Mouse (Mus musculus): ENCODE results near the gene Olfr1095. TPM values are rescaled to one million over a fixed set of nuclear protein-coding genes. Genes with fewer than 3 reads are reported as not detected.

Gene Olfr1095
- polyA plus RNA-seq (2014; fragmentation: Nextera tagmentation; extraction: Ambion mirVana): not detected in 2 replicates

DNA sequence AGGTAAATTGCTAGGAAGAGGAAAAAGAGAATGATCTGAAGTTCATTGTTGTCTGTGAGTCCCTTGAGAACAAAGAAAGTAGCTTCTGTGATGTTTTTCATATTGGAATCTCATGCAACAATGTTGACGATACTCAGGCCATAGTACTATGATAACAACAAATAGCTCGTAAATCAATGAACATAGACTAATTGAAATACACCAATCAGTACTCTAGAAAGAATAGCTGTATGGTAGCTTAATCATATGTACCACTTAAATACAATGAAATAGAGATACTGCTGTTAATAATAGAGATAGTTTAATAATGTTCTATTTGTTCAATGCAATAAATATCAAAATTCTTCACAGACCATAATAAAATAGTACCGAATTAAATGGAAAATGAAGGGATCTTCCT, at the start of gene Olfr1095:
TSS of gene Olfr1095 (minus strand) at position 101 of the 400 bp plus-strand sequence.
- H3K4me2 ChIP-seq (ENCODE audit: low read length): no peak within 1 kb of the TSS
- H3K9ac ChIP-seq (ENCODE audit: low read length): no peak within 1 kb of the TSS
- H3K4me3 ChIP-seq (ENCODE audit: control insufficient read depth in 1 of 2, insufficient read depth in 1 of 2, low read depth in 1 of 2, low read length in 2 of 2): no peak within 1 kb of the TSS
- no peaks in the 10 kb centered on the region for H3K36me3 ChIP-seq (ENCODE audit: control insufficient read depth, insufficient read depth, low read length)
- H3K27me3 ChIP-seq (ENCODE audit: control insufficient read depth, insufficient read depth, low read length): no peaks in the 10 kb centered on the region
- H3K27ac ChIP-seq (replicated peaks in 1 of 2; ENCODE audit: control insufficient read depth in 1 of 2, insufficient read depth in 1 of 2, low read depth in 2 of 2, low read length in 2 of 2): no peak within 1 kb of the TSS
- WGBS: 77% methylated on average over 3 of the region's 3 CpGs
- no peaks in the 10 kb centered on the region for H3K9me3 ChIP-seq (ENCODE audit: control insufficient read depth, low read length)
- no peak for ATAC-seq (ENCODE audit: insufficient number of reproducible peaks, insufficient read depth, low FRiP score, low read depth)
- H3K4me1 ChIP-seq (ENCODE audit: control insufficient read depth in 2 of 2, insufficient read depth in 2 of 2, low read length in 2 of 2): no peaks in the 10 kb centered on the region

DNA sequence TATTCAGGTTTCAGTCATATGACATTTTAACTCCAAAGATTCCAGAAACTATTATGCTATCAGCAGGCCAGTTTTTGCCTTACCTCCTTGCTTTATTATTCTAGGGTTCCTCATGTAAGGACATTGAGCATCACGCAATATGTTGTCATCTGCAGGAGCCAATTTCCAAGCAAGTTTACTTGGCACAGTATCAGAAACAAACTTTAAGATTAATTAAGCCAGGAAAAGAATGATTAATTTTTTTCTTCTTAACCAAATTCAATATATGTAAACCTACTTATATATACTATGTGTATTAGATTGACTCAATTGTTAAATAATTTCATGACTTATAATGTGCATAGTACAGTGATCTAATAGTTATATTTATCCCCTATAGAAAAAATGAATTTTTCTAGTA, 40.6 kb upstream of the Olfr1095 start, which contains the start of gene Olfr1097:
TSS of gene Olfr1097 (minus strand) at position 101 of the 400 bp plus-strand sequence.
- ATAC-seq (ENCODE audit: insufficient number of reproducible peaks, insufficient read depth, low FRiP score, low read depth): no peak
- no peaks in the 10 kb centered on the region for H3K4me1 ChIP-seq (ENCODE audit: control insufficient read depth in 2 of 2, insufficient read depth in 2 of 2, low read length in 2 of 2)
- no peak within 1 kb of the TSS for H3K27ac ChIP-seq (replicated peaks in 1 of 2; ENCODE audit: control insufficient read depth in 1 of 2, insufficient read depth in 1 of 2, low read depth in 2 of 2, low read length in 2 of 2)
- H3K9me3 ChIP-seq (ENCODE audit: control insufficient read depth, low read length): no peaks in the 10 kb centered on the region
- H3K9ac ChIP-seq (ENCODE audit: low read length): no peak within 1 kb of the TSS
- no peaks in the 10 kb centered on the region for H3K36me3 ChIP-seq (ENCODE audit: control insufficient read depth, insufficient read depth, low read length)
- H3K27me3 ChIP-seq (ENCODE audit: control insufficient read depth, insufficient read depth, low read length): no peaks in the 10 kb centered on the region
- 88% methylated on average over 1 of the region's 1 CpGs for WGBS
- H3K4me3 ChIP-seq (ENCODE audit: control insufficient read depth in 1 of 2, insufficient read depth in 1 of 2, low read depth in 1 of 2, low read length in 2 of 2): no peak within 1 kb of the TSS
- H3K4me2 ChIP-seq (ENCODE audit: low read length): no peak within 1 kb of the TSS

DNA sequence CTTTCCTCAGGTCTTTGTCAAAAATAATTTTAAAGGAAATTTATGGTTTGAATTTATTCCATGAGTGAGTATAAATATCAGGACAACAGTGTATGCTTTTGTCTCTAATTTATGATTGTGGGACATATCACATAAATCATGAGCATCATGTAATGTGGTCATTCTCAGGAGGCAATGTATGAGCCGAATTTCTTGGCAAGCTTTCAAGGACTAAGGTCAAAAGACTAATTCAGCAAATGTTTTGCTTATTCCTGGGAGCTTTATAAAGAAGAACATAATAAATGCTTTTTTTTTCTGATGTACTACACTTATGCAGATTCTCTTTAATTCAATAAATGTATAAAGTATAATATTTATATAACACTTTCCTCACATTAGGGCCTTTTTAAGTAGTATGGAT, 23.2 kb upstream of the Olfr1095 start, which contains the start of gene Gm13723:
TSS of gene Gm13723 (minus strand) at position 101 of the 400 bp plus-strand sequence.
- Histone ChIP-seq H3K9me3 (ENCODE audit: control insufficient read depth, low read length) (no peaks in the 10 kb centered on the region), H3K9ac (ENCODE audit: low read length) (no peak within 1 kb of the TSS), H3K36me3 (ENCODE audit: control insufficient read depth, insufficient read depth, low read length) (no peaks in the 10 kb centered on the region), H3K4me2 (ENCODE audit: low read length) (no peak within 1 kb of the TSS), H3K4me1 (ENCODE audit: control insufficient read depth in 2 of 2, insufficient read depth in 2 of 2, low read length in 2 of 2) (no peaks in the 10 kb centered on the region), H3K27me3 (ENCODE audit: control insufficient read depth, insufficient read depth, low read length) (no peaks in the 10 kb centered on the region), H3K4me3 (ENCODE audit: control insufficient read depth in 1 of 2, insufficient read depth in 1 of 2, low read depth in 1 of 2, low read length in 2 of 2) (no peak within 1 kb of the TSS), H3K27ac (replicated peaks in 1 of 2; ENCODE audit: control insufficient read depth in 1 of 2, insufficient read depth in 1 of 2, low read depth in 2 of 2, low read length in 2 of 2) (no peak within 1 kb of the TSS)
- no peak for ATAC-seq (ENCODE audit: insufficient number of reproducible peaks, insufficient read depth, low FRiP score, low read depth)
- 60% methylated on average over 1 of the region's 1 CpGs for WGBS

DNA sequence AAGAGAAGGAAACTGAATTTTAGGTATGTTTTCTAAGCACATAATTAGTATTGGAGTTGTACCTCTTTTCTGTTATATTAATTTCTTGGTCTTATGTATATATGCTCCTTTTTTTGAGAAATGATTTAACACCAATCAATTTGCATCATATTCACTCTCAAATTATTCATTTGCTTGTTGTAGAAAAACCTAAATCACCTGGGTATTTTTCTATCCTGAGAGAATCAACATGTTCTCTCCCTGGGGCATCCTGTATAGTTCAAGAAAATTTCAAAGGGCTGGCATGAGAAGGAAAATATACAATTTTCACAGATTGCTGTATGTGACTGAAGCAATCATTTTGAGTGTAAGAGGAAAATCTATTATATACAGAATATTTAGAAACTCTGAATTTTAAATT, 27.1 kb downstream of the Olfr1095 start, which contains the start of gene Olfr1094:
TSS of gene Olfr1094 (plus strand) at position 301 of the 400 bp plus-strand sequence.
- Histone ChIP-seq H3K27ac (replicated peaks in 1 of 2; ENCODE audit: control insufficient read depth in 1 of 2, insufficient read depth in 1 of 2, low read depth in 2 of 2, low read length in 2 of 2) (no peak within 1 kb of the TSS), H3K27me3 (ENCODE audit: control insufficient read depth, insufficient read depth, low read length) (no peaks in the 10 kb centered on the region), H3K9ac (ENCODE audit: low read length) (no peak within 1 kb of the TSS), H3K36me3 (ENCODE audit: control insufficient read depth, insufficient read depth, low read length) (no peaks in the 10 kb centered on the region), H3K4me3 (ENCODE audit: control insufficient read depth in 1 of 2, insufficient read depth in 1 of 2, low read depth in 1 of 2, low read length in 2 of 2) (no peak within 1 kb of the TSS), H3K4me1 (ENCODE audit: control insufficient read depth in 2 of 2, insufficient read depth in 2 of 2, low read length in 2 of 2) (no peaks in the 10 kb centered on the region), H3K9me3 (ENCODE audit: control insufficient read depth, low read length) (no peaks in the 10 kb centered on the region), H3K4me2 (ENCODE audit: low read length) (no peak within 1 kb of the TSS)
- ATAC-seq (ENCODE audit: insufficient number of reproducible peaks, insufficient read depth, low FRiP score, low read depth): no peak

DNA sequence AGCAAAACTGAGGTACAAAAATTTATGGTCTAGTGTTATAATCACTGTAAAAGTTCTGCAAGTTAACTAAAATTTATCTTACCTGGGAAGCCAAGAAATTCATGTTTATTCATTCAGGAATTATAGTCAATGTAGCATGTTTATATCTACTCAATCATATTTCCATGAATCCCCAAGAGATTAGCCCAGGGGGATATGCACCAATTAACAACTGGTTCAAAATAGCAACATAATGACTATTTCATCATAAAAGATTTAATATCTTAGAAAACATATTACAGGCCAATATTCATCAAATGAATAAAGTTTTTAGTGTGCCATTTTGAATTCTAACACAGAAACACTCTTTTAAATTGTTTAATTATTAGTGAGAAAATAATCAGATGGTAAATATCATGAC, 41.6 kb downstream of the Olfr1095 start, which contains the start of gene Olfr141:
TSS of gene Olfr141 (minus strand) at position 101 of the 400 bp plus-strand sequence.
- H3K9me3 ChIP-seq (ENCODE audit: control insufficient read depth, low read length): no peaks in the 10 kb centered on the region
- H3K4me3 ChIP-seq (ENCODE audit: control insufficient read depth in 1 of 2, insufficient read depth in 1 of 2, low read depth in 1 of 2, low read length in 2 of 2): no peak within 1 kb of the TSS
- ATAC-seq (ENCODE audit: insufficient number of reproducible peaks, insufficient read depth, low FRiP score, low read depth): no peak
- no peaks in the 10 kb centered on the region for H3K27me3 ChIP-seq (ENCODE audit: control insufficient read depth, insufficient read depth, low read length)
- H3K36me3 ChIP-seq (ENCODE audit: control insufficient read depth, insufficient read depth, low read length): no peaks in the 10 kb centered on the region
- H3K4me1 ChIP-seq (ENCODE audit: control insufficient read depth in 2 of 2, insufficient read depth in 2 of 2, low read length in 2 of 2): no peaks in the 10 kb centered on the region
- no peak within 1 kb of the TSS for H3K9ac ChIP-seq (ENCODE audit: low read length)
- no peak within 1 kb of the TSS for H3K4me2 ChIP-seq (ENCODE audit: low read length)
- no peak within 1 kb of the TSS for H3K27ac ChIP-seq (replicated peaks in 1 of 2; ENCODE audit: control insufficient read depth in 1 of 2, insufficient read depth in 1 of 2, low read depth in 2 of 2, low read length in 2 of 2)

Other genes starting within 250 kb of the Olfr1095 start
- not detected in 2 replicates for gene Olfr1084, start 212.0 kb downstream of the Olfr1095 start, polyA plus RNA-seq (2014; fragmentation: Nextera tagmentation; extraction: Ambion mirVana)
- gene Olfr1085, start 189.7 kb downstream of the Olfr1095 start, polyA plus RNA-seq (2014; fragmentation: Nextera tagmentation; extraction: Ambion mirVana): not detected in 2 replicates
- not detected in 2 replicates for gene Olfr1086, start 171.6 kb downstream of the Olfr1095 start, polyA plus RNA-seq (2014; fragmentation: Nextera tagmentation; extraction: Ambion mirVana)
- not detected in 2 replicates for gene Olfr1087, start 153.3 kb downstream of the Olfr1095 start, polyA plus RNA-seq (2014; fragmentation: Nextera tagmentation; extraction: Ambion mirVana)
- not detected in 2 replicates for gene Olfr1089, start 118.0 kb downstream of the Olfr1095 start, polyA plus RNA-seq (2014; fragmentation: Nextera tagmentation; extraction: Ambion mirVana)
- gene Olfr1090, start 92.7 kb downstream of the Olfr1095 start, polyA plus RNA-seq (2014; fragmentation: Nextera tagmentation; extraction: Ambion mirVana): not detected in 2 replicates
- gene Olfr1093, start 69.2 kb downstream of the Olfr1095 start, polyA plus RNA-seq (2014; fragmentation: Nextera tagmentation; extraction: Ambion mirVana): not detected in 2 replicates
- not detected in 2 replicates for gene Olfr141, start 41.7 kb downstream of the Olfr1095 start, polyA plus RNA-seq (2014; fragmentation: Nextera tagmentation; extraction: Ambion mirVana)
- not detected in 2 replicates for gene Olfr1094, start 27.0 kb downstream of the Olfr1095 start, polyA plus RNA-seq (2014; fragmentation: Nextera tagmentation; extraction: Ambion mirVana)
- not detected in 2 replicates for gene Gm13723, start 23.1 kb upstream of the Olfr1095 start, polyA plus RNA-seq (2014; fragmentation: Nextera tagmentation; extraction: Ambion mirVana)
- gene Olfr1097, start 40.5 kb upstream of the Olfr1095 start, polyA plus RNA-seq (2014; fragmentation: Nextera tagmentation; extraction: Ambion mirVana): not detected in 2 replicates
- not detected in 2 replicates for gene Olfr1098, start 72.8 kb upstream of the Olfr1095 start, polyA plus RNA-seq (2014; fragmentation: Nextera tagmentation; extraction: Ambion mirVana)
- not detected in 2 replicates for gene Olfr1099, start 109.0 kb upstream of the Olfr1095 start, polyA plus RNA-seq (2014; fragmentation: Nextera tagmentation; extraction: Ambion mirVana)
- gene Olfr1100, start 128.3 kb upstream of the Olfr1095 start, polyA plus RNA-seq (2014; fragmentation: Nextera tagmentation; extraction: Ambion mirVana): not detected in 2 replicates
- not detected in 2 replicates for gene Olfr1101, start 139.5 kb upstream of the Olfr1095 start, polyA plus RNA-seq (2014; fragmentation: Nextera tagmentation; extraction: Ambion mirVana)
- gene Olfr1102, start 146.7 kb upstream of the Olfr1095 start, polyA plus RNA-seq (2014; fragmentation: Nextera tagmentation; extraction: Ambion mirVana): not detected in 2 replicates
- gene Olfr1104, start 175.4 kb upstream of the Olfr1095 start, polyA plus RNA-seq (2014; fragmentation: Nextera tagmentation; extraction: Ambion mirVana): not detected in 2 replicates
- gene Olfr1105, start 184.8 kb upstream of the Olfr1095 start, polyA plus RNA-seq (2014; fragmentation: Nextera tagmentation; extraction: Ambion mirVana): not detected in 2 replicates
- gene Olfr1106, start 200.6 kb upstream of the Olfr1095 start, polyA plus RNA-seq (2014; fragmentation: Nextera tagmentation; extraction: Ambion mirVana): not detected in 2 replicates
- gene Olfr1107, start 224.1 kb upstream of the Olfr1095 start, polyA plus RNA-seq (2014; fragmentation: Nextera tagmentation; extraction: Ambion mirVana): not detected in 2 replicates
- gene Olfr1109, start 244.3 kb upstream of the Olfr1095 start, polyA plus RNA-seq (2014; fragmentation: Nextera tagmentation; extraction: Ambion mirVana): not detected in 2 replicates